Mouse (Mus musculus): ENCODE measurements around the gene Lmod3. TPM values are rescaled to one million over a fixed set of nuclear protein-coding genes. Genes with fewer than 3 reads are reported as not detected.

Lmod3 gene
- polyA plus RNA-seq, 1 experiment, result not detected

DNA sequence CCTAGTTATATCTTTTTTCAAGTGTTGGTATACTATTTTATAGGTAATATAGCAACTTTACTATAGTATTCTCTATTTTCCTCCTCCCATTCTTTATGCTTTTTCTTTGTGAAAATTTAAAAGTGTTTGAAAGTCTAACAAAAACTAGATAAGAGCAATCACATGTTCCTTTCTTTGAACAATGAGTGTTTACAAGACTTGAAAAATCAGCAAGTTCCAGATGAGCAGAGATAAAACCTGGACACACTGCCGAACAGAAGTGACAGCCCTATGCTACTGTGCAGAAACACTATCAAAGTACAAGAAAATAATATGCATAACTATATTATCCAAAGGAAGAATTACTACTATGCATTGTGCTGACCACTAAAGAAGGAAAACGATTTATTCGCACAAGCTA, 50.1 kb downstream of the Lmod3 start:
- H3K4me3 ChIP-seq (ENCODE audit: low read depth, low read length), result no peak overlapping the region

DNA sequence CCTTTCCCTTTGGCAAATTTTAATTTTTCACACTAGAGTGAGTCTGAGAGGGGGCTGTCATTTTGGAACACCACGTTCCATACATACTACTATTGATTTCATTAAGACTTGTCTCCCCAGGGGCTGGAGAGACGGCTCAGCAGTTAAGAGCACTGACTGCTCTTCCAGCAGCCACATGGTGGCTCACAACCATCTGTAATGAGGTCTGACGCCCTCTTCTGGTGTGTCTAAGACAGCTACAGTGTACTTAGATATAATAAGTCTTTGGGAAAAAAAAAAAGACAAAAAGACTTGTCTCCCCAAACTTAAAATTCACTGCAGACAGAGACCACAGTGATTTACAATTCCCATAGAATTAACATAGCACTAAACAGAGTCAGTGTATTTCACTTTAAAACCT, 52.1 kb downstream of the Lmod3 start:
- peaks cover 1% of the 10 kb centered on the region for H3K4me1 ChIP-seq (ENCODE audit: control insufficient read depth, insufficient read depth, low read length)
- no peak overlapping the region for H3K9ac ChIP-seq (ENCODE audit: low read depth, poor library complexity, severe bottlenecking)
- H3K27ac ChIP-seq (ENCODE audit: insufficient read depth, low read length), result no peak overlapping the region
- H3K4me3 ChIP-seq (ENCODE audit: low read depth, low read length), result no peak overlapping the region
- no peaks in the 10 kb centered on the region for H3K27me3 ChIP-seq (ENCODE audit: control insufficient read depth, insufficient read depth, low read length, poor library complexity, severe bottlenecking)
- no peaks in the 10 kb centered on the region for H3K9me3 ChIP-seq (replicated peaks; ENCODE audit: control insufficient read depth, insufficient read depth, low read length, poor library complexity, severe bottlenecking)
- H3K36me3 ChIP-seq (ENCODE audit: control insufficient read depth, insufficient read depth, low read length, poor library complexity, severe bottlenecking), result peaks cover 37% of the 10 kb centered on the region
- TF ChIP-seq POLR2A (IDR thresholded peaks at IDR 0.05; ENCODE audit: insufficient read depth, low read length), result no peak
- TF ChIP-seq CTCF (IDR thresholded peaks at IDR 0.05; ENCODE audit: low read depth, low read length), result peak; percentile 27

More for the DNA sequence above, 50.1 kb downstream of the Lmod3 start:
- H3K9ac ChIP-seq (ENCODE audit: low read depth, poor library complexity, severe bottlenecking), result no peak overlapping the region
- H3K9me3 ChIP-seq (replicated peaks; ENCODE audit: control insufficient read depth, insufficient read depth, low read length, poor library complexity, severe bottlenecking), result no peaks in the 10 kb centered on the region
- no peaks in the 10 kb centered on the region for H3K27me3 ChIP-seq (ENCODE audit: control insufficient read depth, insufficient read depth, low read length, poor library complexity, severe bottlenecking)
- peaks cover 1% of the 10 kb centered on the region for H3K4me1 ChIP-seq (ENCODE audit: control insufficient read depth, insufficient read depth, low read length)
- TF ChIP-seq EP300 (IDR thresholded peaks at IDR 0.05; ENCODE audit: insufficient read depth, low read depth, low read length) (no peak), CTCF (IDR thresholded peaks at IDR 0.05; ENCODE audit: low read depth, low read length) (no peak), POLR2A (IDR thresholded peaks at IDR 0.05; ENCODE audit: insufficient read depth, low read length) (no peak)
- no peak overlapping the region for H3K27ac ChIP-seq (ENCODE audit: insufficient read depth, low read length)
- H3K36me3 ChIP-seq (ENCODE audit: control insufficient read depth, insufficient read depth, low read length, poor library complexity, severe bottlenecking), result peaks cover 20% of the 10 kb centered on the region

Other genes starting within 250 kb of the Lmod3 start
- 0.35 TPM in 1 of 2 replicates, not detected in the other for gene Fam19a4, start 192.3 kb downstream of the Lmod3 start, polyA plus RNA-seq (2011; ENCODE audit: insufficient read depth, insufficient read length, low read depth, missing spikeins)
- 28.2 and 37.9 TPM in 2 replicates for gene Eogt, start 103.6 kb downstream of the Lmod3 start, polyA plus RNA-seq (2011; ENCODE audit: insufficient read depth, insufficient read length, low read depth, missing spikeins)
- gene Tmf1, start 73.6 kb downstream of the Lmod3 start, polyA plus RNA-seq (2011; ENCODE audit: insufficient read depth, insufficient read length, low read depth, missing spikeins), result 39.0 and 52.4 TPM in 2 replicates
- 125 and 136 TPM in 2 replicates for gene Uba3, start 47.1 kb downstream of the Lmod3 start, polyA plus RNA-seq (2011; ENCODE audit: insufficient read depth, insufficient read length, low read depth, missing spikeins)
- gene Arl6ip5, start 42.1 kb downstream of the Lmod3 start, polyA plus RNA-seq (2011; ENCODE audit: insufficient read depth, insufficient read length, low read depth, missing spikeins), result 51.2 and 58.0 TPM in 2 replicates

All from ES-Bruce4 (cell line).